Mouse (Mus musculus): ENCODE measurements around the gene Gga3.

The Gga3 gene

DNA sequence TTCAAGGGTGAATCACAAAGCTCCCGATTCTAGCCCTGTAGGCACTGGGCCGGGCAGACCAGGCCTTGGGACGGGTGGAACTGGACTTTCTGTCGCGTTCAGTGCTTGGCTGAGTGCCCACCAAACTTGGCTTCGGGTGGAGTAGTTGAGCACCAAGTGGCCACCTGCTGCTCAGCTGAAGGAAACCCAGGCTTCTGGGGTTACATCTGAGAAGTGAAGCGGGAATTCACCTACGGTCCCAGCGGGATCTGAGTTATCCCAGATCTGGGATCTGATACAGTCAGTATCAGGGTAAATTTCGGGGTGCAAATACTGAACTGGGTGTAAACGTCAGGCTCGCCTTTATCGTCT lies 8.2 kb upstream of the Gga3 start:
- peak; percentile 85 for DNase-seq

DNA sequence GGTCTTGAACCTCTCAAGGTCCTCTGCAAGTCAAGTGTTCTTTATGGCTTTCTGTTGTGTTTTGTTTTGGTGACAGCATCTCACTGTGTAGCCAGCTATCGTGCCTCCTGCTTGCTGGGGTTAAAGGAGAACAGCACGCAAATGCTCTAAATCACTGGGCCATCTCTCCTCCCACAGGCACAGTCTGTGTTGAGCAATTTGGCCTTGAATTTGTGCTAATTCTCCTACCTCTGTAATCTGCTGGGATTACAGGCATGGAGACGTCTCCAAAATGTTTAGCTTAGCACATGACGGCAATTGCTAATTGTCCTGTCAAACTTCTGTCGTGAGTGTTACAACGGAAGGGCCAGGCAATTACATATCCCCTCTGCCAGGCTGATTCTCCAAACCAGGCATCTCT lies 7.3 kb upstream of the Gga3 start:
- no peak for DNase-seq

DNA sequence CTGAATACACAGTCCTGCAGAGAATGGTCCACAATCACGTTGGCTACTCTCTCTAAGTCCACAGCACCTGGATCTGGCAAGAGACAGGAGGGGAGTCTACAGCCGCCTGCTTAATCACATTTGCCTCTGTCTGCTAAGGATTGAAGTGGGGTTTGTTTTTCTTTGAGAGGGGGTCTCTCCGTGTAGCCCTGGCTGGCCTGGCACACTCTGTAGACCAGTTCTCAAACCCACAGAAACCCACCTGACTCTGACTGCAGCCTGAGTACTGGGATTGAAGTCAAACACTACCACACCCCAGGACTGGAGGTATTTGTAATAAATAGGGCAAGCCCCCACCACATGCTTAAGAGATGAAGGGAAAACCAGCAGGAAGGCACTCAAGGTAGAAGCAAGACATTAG lies 5.7 kb upstream of the Gga3 start:
- DNase-seq, result no peak

DNA sequence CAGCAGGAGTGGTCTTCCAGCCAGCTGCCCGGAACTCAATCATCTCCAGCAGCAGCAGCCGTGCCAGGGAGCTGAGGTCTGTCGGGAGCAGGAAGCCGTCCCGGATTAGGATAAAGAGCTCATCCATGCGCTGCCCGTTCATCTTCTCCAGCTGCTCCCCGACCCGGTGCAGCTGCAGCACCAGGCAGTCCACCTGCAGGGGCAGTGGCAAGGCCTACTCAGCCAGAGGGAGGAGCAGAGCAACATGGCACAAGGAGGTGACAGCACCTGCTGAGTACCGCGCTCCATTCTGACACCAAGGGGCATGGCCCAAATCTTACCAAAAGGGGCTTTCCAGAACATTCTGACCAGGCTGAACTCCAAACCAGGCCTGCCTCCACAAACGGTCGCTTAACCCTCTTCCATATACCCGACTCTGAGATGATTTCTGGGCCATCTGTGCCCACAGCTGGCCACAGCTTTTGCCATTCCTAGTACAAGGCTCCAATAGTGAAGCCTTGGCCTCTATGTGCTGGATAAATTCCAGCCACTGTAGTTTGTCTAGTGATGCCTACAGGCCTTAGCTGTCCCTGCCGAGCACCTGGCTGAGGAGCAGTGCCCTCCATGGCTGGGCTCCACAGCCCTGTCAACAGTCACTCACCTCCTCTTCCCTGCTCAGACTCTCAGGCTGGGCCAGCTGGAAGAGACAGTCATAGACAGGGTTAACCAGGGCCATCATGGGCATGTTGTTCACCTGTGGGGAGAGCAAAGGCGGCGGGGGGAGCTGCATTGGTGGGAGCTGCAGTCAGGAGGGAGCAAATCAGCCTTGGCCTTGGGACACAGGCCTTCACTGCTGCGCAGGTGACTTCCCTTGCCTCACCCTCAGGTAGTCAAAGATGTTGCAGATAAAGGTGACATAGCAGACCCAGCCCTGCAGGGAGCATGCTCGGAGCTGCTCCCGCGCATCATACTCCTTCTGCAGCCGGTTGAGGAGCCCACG lies 4.9 kb upstream of the Gga3 start:
- DNase-seq, result peak; percentile 18

DNA sequence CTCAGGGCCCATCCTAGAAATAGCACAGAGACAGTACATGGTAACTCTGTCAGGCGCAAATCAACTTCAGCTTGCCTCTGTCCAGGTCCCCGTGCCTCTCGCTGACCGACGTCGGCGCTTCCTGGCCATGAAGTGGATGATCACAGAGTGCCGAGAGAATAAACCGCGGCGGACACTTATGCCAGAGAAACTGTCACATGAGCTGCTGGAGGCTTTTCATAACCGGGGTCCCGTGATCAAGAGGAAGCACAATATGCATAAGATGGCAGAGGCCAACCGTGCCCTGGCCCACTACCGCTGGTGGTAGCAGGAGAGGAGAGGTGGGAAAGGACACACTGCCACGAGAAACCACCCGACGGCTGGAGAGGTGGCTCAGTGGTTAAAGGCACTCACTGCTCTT lies 2.9 kb upstream of the Gga3 start:
- no peak for DNase-seq

DNA sequence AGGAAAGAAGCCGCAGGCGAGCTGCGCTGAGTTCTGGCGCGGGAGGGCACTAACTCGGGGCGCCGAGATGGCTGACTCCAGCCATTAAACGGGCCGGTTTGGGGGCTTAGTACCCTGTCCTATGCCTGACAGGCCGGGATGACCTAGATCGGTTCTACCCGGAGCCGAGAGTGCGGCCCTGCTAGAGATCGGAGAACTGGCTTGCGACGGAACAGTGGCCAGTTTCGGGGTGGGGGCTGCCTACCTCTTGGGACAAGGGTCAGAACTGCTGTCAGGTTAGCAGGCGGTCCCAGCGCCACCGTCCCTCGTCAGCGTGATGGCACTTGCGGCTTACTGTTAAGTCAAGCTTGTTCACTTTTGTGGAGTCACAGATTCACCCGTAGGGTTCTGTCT lies 449 bp upstream of the Gga3 start:
- peak; percentile 62 for DNase-seq

DNA sequence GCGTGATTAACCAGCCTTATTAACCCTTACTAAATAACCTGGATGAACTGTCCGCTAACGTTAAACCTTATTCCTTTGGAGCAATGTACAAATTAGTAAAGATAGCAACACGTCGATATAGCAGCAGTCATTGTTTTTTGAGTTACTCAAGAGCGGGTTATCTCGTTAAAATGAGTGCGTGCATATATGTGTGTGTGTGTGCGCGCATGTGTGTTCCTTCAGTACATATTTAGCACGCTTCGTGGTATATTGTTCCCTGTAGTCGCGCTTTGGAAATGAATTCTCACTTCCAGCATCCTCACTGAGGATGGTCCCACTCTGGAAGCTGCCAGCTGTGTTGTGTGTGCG lies 749 bp downstream of the Gga3 start:
- no peak for DNase-seq

DNA sequence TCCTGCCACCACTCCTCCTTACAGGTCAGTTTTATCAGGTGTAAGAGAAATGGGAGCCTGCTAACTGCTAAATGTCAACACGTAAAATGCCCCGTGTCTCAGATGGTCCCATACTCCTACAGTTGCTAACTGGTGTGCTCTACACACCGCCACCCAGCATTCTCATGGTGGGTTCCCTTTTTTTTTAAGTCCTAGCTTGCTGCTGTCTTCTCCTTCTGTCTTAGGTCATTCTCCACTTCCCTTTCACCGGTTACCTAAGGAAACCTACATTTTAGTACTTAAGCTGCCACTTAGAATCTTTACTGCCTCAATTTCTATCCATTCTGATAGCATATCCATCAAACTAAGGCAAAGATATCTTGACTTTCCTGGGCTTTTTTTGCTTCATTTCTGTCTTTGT lies 2.7 kb downstream of the Gga3 start:
- no peak for DNase-seq

DNA sequence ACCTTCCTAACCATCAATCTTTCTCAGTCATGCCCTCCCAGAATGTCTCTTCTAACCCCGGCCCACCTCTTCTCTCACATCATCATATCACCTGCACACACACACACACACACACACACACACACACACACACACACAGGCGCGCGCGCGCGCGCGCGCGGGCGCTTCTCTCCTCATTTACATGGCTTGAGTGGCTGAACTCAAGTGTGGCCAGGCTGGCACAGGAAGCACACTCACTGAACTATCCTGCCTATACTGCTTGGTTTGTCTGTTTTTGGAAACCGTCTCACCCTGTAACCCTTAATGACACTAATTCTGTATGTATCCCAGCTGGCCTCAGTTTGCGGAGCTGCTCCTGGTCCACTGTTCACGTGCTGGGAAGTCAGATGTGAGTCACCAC lies 3.1 kb downstream of the Gga3 start:
- no peak for DNase-seq

DNA sequence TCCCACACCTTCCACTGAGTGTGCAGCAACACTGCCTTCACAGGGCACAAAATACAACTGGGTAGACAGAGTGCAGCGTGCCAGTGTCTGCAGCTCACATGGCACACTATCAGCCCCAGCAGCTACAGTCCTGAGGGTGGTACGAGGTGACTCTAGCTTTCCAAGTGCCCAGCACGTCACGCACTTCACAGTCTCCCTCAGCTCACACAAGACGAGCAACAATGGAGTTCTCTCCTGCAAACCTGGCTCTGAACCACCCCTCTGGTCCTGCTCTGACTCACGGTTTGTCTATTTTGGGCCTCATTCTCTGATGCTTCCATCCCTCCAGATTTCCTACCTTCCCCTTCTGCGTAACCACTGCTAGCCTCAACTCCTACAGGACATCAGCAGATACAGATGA lies 4.1 kb downstream of the Gga3 start:
- no peak for DNase-seq

DNA sequence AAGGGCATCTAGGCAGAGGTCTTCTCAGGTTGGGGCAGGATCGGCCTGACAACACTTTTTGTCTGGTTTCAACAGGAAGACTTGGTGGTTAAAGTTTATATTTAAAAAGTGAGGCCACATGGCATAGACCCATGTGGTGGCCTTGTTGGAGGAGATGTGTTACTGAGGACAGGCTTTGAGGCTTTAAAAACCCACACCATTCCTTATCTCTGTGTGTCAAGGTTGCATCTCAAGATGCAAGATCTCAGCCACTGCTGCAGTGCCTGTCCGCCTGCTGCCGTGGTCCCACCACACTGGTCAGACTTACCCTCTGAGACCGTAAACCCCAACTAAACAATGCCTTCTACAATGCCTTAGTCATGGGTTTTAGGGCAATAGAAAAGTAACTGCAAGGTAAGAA lies 5.5 kb downstream of the Gga3 start:
- no peak for DNase-seq

DNA sequence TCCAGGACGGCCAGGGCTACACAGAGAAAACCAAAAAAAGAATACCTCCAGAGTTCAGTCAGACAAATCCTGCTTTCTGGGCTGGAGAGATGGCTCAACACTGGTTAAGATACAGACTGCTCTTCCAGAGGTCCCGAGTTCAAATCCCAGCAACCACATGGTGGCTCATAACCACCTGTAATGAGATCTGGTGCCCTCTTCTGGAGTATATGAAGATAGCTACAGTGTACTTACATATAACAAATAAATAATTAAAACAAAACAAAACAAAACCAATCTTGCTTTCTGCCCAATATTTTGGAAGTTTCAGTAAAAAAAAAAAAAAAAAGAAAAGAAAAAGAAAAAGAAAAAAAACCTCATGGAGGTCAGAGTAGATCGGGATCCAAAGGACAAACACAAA lies 8.6 kb downstream of the Gga3 start:
- no peak for DNase-seq

DNA sequence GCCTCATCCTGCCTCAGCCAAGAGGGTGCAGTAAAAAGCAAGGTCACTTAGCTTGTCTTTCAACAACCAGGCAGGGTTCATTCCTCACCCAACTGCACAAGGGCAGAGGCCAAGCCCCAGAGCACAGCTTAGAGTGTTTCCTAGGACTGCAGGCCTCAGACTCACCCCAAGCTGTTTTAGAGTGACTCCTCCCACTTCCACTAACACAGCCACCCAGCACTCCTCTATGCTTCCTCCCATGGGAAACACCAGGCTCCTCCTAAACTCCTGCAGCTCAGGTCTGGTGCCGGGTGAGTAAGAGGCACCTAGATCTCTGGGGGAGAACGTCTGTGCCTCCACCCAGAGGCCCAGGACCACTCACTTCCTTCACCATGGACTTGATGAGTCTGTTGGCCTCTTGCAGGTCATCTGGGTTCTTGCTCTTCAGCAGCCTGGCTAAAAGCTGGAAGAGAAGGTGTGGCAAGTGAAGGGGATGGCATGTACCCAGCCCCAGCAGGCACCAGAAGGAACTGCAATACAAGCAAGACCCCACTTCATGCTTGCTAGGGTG lies 13.2 kb downstream of the Gga3 start:
- DNase-seq, result peak; percentile 17

DNA sequence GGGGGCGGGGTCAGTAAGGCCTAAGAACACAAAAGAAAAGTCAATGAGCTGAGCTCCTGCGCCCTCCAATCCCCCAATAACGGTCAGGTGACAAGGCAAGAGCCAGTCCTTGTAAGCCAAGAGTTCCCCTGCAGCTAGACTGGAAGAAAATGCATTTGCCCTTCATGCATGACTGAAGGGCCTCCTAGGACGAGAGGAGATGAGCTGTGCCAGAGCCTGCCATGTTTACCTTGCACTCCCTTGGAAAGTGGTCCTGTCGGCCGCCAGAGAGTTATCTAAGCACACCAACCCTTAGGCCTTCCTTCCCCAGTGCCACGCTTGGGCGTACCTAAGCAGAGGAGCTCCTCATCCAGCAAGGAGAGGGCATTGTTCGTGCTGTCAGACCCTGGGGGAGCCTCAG lies 15.9 kb downstream of the Gga3 start:
- no peak for DNase-seq

DNA sequence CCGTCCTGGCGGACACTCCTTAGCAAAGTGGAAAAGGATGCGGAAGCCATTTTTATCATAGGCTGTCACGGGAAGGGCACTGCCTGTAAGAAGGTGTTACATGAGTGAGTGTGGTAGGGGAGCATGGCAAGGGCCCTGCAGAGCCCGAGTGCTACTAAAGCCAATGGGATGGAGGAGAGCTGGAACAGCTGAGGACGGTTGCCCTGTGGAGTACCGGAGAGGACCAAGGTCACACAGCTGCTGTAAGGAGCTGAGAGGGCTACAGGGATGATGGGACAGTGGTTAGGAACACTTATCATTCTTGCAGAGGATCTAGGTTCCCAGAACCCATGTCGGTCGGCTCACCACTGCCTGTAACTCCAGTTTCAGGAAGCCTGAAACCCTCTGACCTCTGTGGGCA lies 17.4 kb downstream of the Gga3 start:
- no peak for DNase-seq

DNA sequence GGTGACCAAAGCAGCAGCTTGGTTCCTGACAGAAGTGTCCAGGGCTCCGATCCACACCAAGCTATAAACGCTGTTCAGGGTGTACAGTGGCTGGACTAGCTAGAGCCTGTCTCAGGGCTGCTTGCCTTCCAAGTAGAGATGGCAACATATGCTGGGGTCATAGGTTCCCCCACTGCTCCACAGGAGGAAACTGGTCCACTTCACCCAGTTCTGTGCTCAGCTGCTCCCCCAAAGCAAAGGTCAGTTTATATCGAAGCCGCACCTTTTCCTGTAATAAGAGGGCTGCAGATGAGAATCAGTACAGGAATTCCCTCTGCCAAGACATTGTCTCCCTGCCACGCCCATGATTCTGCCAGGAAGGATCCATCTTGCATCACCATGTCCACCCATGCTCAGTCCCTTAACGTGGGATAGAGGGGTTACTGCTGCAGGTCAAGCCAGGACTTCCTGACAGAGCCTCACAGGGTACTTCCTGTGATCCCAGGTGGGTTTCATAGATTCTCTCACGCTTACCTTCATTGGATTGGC lies 18.2 kb downstream of the Gga3 start:
- DNase-seq, result no peak

DNA sequence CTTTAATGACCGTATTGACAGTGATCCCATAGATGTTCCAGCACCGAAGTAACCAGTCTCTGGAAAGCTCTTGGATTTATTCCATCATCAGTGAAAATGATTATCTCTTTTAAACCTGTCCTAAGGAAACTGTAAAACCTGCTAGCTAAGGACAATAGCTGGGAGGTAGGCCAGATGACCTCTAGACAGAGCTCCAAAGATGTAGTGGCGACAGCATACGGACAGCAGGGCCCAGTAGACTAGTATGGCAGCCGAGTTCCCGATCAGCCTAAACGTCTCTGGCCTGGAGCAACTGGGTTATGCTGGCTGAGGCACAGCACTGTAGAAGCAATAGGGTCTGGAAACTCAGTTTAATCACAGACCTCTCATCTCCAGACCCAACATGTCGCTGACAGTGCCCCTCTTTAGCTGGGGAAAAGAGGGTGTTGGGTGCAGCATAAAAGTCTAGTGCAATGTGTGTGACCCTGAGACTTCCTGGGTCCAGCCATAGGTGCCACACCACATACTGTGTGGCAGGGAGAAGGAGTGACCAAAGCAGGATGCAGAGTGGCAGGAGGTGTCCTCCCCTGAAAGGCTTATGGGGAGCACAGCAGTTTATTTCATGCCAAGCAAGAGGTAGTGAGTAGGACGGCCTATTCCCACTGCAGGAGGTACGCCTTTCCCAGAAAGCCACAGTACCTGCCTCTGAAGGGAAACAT lies 19.3 kb downstream of the Gga3 start:
- DNase-seq, result no peak

DNA sequence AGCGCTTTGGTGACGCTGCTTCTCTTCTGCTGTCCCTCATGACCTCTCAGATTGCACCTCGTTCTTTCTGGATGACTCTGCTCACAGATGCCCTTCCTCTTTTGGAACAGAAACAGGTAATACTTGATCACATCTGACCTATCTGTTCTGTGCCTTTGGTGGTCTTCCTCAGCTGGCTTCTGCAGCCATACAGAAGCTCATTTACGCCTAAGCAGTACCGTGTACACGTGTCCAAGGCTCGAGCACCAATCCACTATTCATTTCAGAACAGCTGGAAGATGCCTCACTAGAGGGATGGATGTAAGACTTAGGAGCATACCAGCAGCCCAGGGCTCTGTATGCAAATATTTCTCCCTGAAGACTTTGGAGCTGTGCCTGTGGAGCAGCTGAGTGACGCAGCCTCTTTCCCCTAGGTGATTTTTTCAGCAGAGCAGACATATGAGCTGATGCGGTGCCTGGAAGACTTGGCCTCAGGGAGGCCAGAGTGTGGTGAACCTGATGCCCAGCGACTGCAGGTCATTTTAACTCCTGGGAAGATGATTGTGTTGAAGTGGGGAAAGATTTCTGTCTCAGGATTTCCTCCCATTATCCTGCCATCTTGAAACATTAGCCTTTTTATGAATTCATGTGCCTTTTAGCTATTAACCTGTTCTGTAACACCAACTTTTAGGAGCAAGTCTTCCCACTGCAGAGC lies 20.8 kb downstream of the Gga3 start:
- no peak for DNase-seq

DNA sequence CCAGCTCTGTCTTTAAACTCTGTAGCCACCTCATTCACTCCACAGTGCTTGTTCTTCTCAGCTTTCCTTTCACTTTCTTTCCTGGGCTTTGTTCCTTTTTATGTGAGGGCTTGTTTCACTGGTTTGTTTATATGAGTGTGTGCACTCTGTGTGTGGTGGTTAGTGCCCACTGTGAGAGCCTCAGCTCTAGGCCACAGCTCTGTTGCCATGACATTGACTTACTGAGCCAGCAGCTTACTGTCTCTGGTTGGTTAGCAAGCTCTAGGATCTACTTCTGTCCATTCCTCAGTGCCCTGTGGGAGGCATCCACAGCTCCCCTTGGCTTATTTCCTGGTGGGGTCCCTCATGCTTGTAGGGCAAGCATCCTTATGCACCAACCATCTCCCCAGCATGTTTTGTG lies 24.8 kb downstream of the Gga3 start:
- no peak for DNase-seq

DNA sequence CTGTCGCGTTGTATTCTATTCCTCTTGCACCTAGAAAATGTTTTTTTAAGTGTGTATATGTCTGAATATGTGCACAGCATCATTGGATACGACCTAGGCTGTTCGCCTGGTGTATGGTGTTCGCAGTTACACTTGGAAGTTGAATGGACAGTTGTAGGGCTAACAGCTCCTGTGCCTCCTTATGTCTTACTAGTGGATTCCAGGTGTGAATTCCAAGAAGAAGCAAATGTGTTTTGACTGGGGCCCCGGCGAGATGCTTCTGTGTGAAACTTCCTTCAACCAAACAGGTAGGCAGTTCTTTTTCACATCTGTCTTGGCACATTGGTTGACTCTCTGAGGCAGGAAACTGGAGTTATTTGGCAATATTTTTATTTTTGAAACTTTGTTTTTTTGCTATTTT lies 38.9 kb downstream of the Gga3 start:
- DNase-seq, result no peak

DNA sequence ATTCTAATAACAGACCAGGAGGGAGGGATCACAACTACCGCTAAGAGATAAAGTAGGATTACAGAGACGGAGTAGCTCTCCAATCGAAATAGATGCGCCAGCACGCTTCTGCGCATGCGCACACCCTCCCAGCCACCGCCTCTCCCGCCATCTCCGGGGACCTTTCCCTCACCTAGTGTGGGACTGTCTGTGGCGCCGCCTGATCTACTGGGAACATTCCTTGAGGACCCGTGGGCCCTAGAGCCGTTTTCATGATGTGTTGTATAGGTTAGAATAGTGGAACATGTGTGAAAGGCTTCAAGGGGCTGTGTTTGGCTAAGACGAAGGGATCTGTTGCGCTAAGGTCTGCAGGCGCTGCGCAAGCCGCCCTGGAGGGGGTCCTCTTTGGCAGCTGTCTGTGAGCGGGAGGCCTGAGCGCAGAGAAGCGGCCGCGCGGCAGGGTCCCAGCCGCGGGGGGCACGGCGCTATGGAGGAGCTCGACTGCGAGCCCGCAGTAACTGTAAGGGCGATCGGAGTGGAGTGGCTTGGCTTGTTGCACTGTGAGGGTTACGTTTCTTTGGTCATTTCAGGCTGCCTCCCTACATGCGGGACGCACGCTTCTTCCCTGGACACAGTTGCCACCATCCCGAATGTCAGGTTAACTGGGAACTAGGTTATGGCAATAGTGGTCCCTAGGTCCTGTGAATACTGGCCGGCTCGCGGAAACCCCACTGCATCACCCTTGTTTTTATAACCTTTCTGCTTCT lies 39.6 kb downstream of the Gga3 start, which contains the start of gene Nup85:
Gene Nup85, plus strand, starts transcription at position 371 of the 746 bp plus-strand sequence.
- DNase-seq, result peak; percentile 96

DNA sequence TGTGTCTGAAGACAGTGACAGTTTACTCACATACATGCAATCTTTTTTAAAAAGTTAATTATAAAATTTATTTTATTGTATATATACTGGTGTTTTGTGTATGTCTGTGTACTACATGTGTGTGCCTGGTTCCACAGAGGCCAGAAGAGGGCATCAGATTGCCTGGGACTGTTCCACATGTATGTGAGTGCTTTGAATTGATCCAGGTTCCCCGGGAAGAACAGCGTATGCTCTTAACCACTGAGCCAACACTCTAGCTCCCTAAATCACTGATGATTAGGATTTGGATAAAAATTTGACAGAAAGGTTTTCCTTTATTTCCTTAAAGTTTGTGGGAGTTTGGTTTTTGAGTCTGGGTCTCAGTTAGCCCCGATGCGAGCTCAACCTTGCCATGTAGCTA lies 40.4 kb downstream of the Gga3 start:
- DNase-seq, result no peak

DNA sequence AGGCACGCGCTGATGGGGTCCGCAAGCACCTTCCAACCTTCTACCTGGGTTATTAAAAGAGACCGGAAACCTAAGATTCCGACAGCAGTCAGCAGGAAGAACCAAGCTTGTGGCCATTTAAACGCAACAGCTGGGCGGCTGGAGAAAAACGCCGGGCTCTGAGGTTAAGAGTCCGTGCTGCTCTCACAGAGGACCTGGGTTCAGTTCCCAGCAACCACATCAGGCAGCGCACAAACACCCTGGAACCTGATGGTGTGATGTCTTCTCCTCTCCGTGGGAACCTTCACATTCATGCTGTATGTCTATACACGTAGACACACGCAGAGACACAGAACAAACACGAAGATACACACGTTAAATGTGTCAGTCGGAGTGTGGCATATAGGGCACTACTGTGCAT lies 48.1 kb downstream of the Gga3 start:
- no peak for DNase-seq
